Mouse (Mus musculus) heart, adult 2 months (tissue): Measurements from ENCODE around the gene Trove2.

ENCODE experiments used
- CTCF ChIP-seq: fragments of 200-600 bp; IDR thresholded peaks from 2 replicates; pipeline ENCODE4 v1.8.1; 2022; ENCODE audit warnings: antibody characterized with exemption, mild to moderate bottlenecking, moderate library complexity
- POLR2A ChIP-seq: fragments of 200-500 bp; IDR thresholded peaks from 2 replicates; pipeline ENCODE4 v1.6.1; 2011; ENCODE audit warnings: mild to moderate bottlenecking, low read depth, low read length, control low read depth; ENCODE audit not compliant: insufficient read depth

- TF ChIP-seq CTCF (no peak), POLR2A (no peak)
Observed at GRCm38 (mm10) chr1:143822677-143823076, 45.8 kb upstream of the Trove2 start.
